Mouse (Mus musculus): ENCODE data around the gene Slc34a2. TPM values are rescaled to one million over a fixed set of nuclear protein-coding genes. Genes with fewer than 3 reads are reported as not detected.
A peak's percentile ranks its signal among the peaks of the same experiment; 100 is the strongest.

Slc34a2 gene
- polyA plus RNA-seq (2014; fragmentation: Nextera tagmentation; extraction: Ambion mirVana) = not detected in 2 replicates

GRCm38 (mm10) chr5:53037781-53038180 is at the start of gene Slc34a2:
TSS of gene Slc34a2 (plus strand) at chr5:53038081.
- Histone ChIP-seq H3K4me3 (ENCODE audit: low read depth, low read length) (no peak within 1 kb of the TSS), H3K9me3 (ENCODE audit: control insufficient read depth, low read length) (no peaks in the 10 kb centered on the region), H3K4me1 (replicated peaks; ENCODE audit: control insufficient read depth, insufficient read depth, low read length) (no peaks in the 10 kb centered on the region), H3K27ac (ENCODE audit: low read depth, low read length) (no peak within 1 kb of the TSS), H3K4me2 (ENCODE audit: low read depth, low read length, severe bottlenecking) (no peak within 1 kb of the TSS), H3K27me3 (ENCODE audit: control insufficient read depth, insufficient read depth, low read length) (no peaks in the 10 kb centered on the region), H3K36me3 (ENCODE audit: control insufficient read depth, insufficient read depth, low read length) (no peaks in the 10 kb centered on the region), H3K9ac (ENCODE audit: low read length) (no peak within 1 kb of the TSS)
- WGBS = 94% methylated on average over 3 of the region's 3 CpGs
- no peak for DNase-seq (ENCODE audit: low spot score)
- no peak for ATAC-seq (replicated peaks; ENCODE audit: low FRiP score)

GRCm38 (mm10) chr5:52990687-52991341 is 47.1 kb upstream of the Slc34a2 start:
- Histone ChIP-seq H3K9me3 (ENCODE audit: control insufficient read depth, low read length) (no peaks in the 10 kb centered on the region), H3K27me3 (ENCODE audit: control insufficient read depth, insufficient read depth, low read length) (no peaks in the 10 kb centered on the region), H3K4me3 (ENCODE audit: low read depth, low read length) (no peak overlapping the region), H3K4me2 (ENCODE audit: low read depth, low read length, severe bottlenecking) (no peak overlapping the region), H3K36me3 (ENCODE audit: control insufficient read depth, insufficient read depth, low read length) (no peaks in the 10 kb centered on the region), H3K9ac (ENCODE audit: low read length) (no peak overlapping the region), H3K4me1 (replicated peaks; ENCODE audit: control insufficient read depth, insufficient read depth, low read length) (no peaks in the 10 kb centered on the region), H3K27ac (ENCODE audit: low read depth, low read length) (no peak overlapping the region)
- DNase-seq (ENCODE audit: low spot score) (no peak), ATAC-seq (replicated peaks; ENCODE audit: low FRiP score) (no peak)
- WGBS = 84% methylated on average over 8 of the region's 8 CpGs

- Histone ChIP-seq H3K27me3 (ENCODE audit: control insufficient read depth, insufficient read depth, low read length) (no peaks in the 10 kb centered on the region), H3K4me3 (ENCODE audit: low read depth, low read length) (no peak overlapping the region), H3K9me3 (ENCODE audit: control insufficient read depth, low read length) (no peaks in the 10 kb centered on the region), H3K36me3 (ENCODE audit: control insufficient read depth, insufficient read depth, low read length) (no peaks in the 10 kb centered on the region), H3K4me2 (ENCODE audit: low read depth, low read length, severe bottlenecking) (no peak overlapping the region), H3K27ac (ENCODE audit: low read depth, low read length) (no peak overlapping the region), H3K4me1 (replicated peaks; ENCODE audit: control insufficient read depth, insufficient read depth, low read length) (peaks cover 5% of the 10 kb centered on the region; the same call in 1 of the 2 replicates), H3K9ac (ENCODE audit: low read length) (no peak overlapping the region)
- 92% methylated on average over 11 of the region's 11 CpGs for WGBS
- no peak for ATAC-seq (replicated peaks; ENCODE audit: low FRiP score)
- no peak for DNase-seq (ENCODE audit: low spot score)
Observed at GRCm38 (mm10) chr5:52992210-52992897, 45.5 kb upstream of the Slc34a2 start.

GRCm38 (mm10) chr5:52993490-52994282 is 44.2 kb upstream of the Slc34a2 start:
- 90% methylated on average over 12 of the region's 12 CpGs for WGBS
- no peak overlapping the region for H3K4me3 ChIP-seq (ENCODE audit: low read depth, low read length)
- H3K36me3 ChIP-seq (ENCODE audit: control insufficient read depth, insufficient read depth, low read length) = no peaks in the 10 kb centered on the region
- no peaks in the 10 kb centered on the region for H3K27me3 ChIP-seq (ENCODE audit: control insufficient read depth, insufficient read depth, low read length)
- no peak overlapping the region for H3K9ac ChIP-seq (ENCODE audit: low read length)
- H3K27ac ChIP-seq (ENCODE audit: low read depth, low read length) = no peak overlapping the region
- ATAC-seq (replicated peaks; ENCODE audit: low FRiP score) = no peak
- DNase-seq (ENCODE audit: low spot score) = no peak
- no peaks in the 10 kb centered on the region for H3K9me3 ChIP-seq (ENCODE audit: control insufficient read depth, low read length)
- H3K4me2 ChIP-seq (ENCODE audit: low read depth, low read length, severe bottlenecking) = no peak overlapping the region
- peaks cover 5% of the 10 kb centered on the region; the same call in 1 of the 2 replicates for H3K4me1 ChIP-seq (replicated peaks; ENCODE audit: control insufficient read depth, insufficient read depth, low read length)

- 93% methylated on average over 4 of the region's 4 CpGs for WGBS
- no peak for DNase-seq (ENCODE audit: low spot score)
- Histone ChIP-seq H3K4me3 (ENCODE audit: low read depth, low read length) (no peak overlapping the region), H3K4me2 (ENCODE audit: low read depth, low read length, severe bottlenecking) (no peak overlapping the region), H3K27me3 (ENCODE audit: control insufficient read depth, insufficient read depth, low read length) (no peaks in the 10 kb centered on the region), H3K9ac (ENCODE audit: low read length) (no peak overlapping the region), H3K4me1 (replicated peaks; ENCODE audit: control insufficient read depth, insufficient read depth, low read length) (peaks cover 5% of the 10 kb centered on the region; the same call in 1 of the 2 replicates), H3K9me3 (ENCODE audit: control insufficient read depth, low read length) (no peaks in the 10 kb centered on the region), H3K36me3 (ENCODE audit: control insufficient read depth, insufficient read depth, low read length) (no peaks in the 10 kb centered on the region), H3K27ac (ENCODE audit: low read depth, low read length) (no peak overlapping the region)
- no peak for ATAC-seq (replicated peaks; ENCODE audit: low FRiP score)
Observed at GRCm38 (mm10) chr5:52995461-52995860, 42.4 kb upstream of the Slc34a2 start.

- no peaks in the 10 kb centered on the region for H3K27me3 ChIP-seq (ENCODE audit: control insufficient read depth, insufficient read depth, low read length)
- ATAC-seq (replicated peaks; ENCODE audit: low FRiP score) (peak; percentile 55; the same call in 1 of the 2 replicates), DNase-seq (ENCODE audit: low spot score) (no peak)
- H3K4me1 ChIP-seq (replicated peaks; ENCODE audit: control insufficient read depth, insufficient read depth, low read length) = peaks cover 5% of the 10 kb centered on the region; the same call in 1 of the 2 replicates
- no peak overlapping the region for H3K4me2 ChIP-seq (ENCODE audit: low read depth, low read length, severe bottlenecking)
- WGBS = 28% methylated on average over 3 of the region's 3 CpGs
- no peak overlapping the region for H3K27ac ChIP-seq (ENCODE audit: low read depth, low read length)
- H3K4me3 ChIP-seq (ENCODE audit: low read depth, low read length) = no peak overlapping the region
- no peaks in the 10 kb centered on the region for H3K36me3 ChIP-seq (ENCODE audit: control insufficient read depth, insufficient read depth, low read length)
- H3K9me3 ChIP-seq (ENCODE audit: control insufficient read depth, low read length) = no peaks in the 10 kb centered on the region
- H3K9ac ChIP-seq (ENCODE audit: low read length) = no peak overlapping the region
Observed at GRCm38 (mm10) chr5:52996145-52996544, 41.7 kb upstream of the Slc34a2 start.

- 8% methylated on average over 8 of the region's 8 CpGs for WGBS
- Histone ChIP-seq H3K4me3 (ENCODE audit: low read depth, low read length) (no peak overlapping the region), H3K27me3 (ENCODE audit: control insufficient read depth, insufficient read depth, low read length) (no peaks in the 10 kb centered on the region), H3K36me3 (ENCODE audit: control insufficient read depth, insufficient read depth, low read length) (no peaks in the 10 kb centered on the region), H3K9me3 (ENCODE audit: control insufficient read depth, low read length) (no peaks in the 10 kb centered on the region), H3K4me2 (ENCODE audit: low read depth, low read length, severe bottlenecking) (no peak overlapping the region), H3K27ac (ENCODE audit: low read depth, low read length) (0 out of 2 replicates have a peak overlapping the region, but pooled peaks have one; percentile 1), H3K4me1 (replicated peaks; ENCODE audit: control insufficient read depth, insufficient read depth, low read length) (peaks cover 5% of the 10 kb centered on the region; the same call in 1 of the 2 replicates), H3K9ac (ENCODE audit: low read length) (no peak overlapping the region)
- DNase-seq (ENCODE audit: low spot score) (peak; percentile 55), ATAC-seq (replicated peaks; ENCODE audit: low FRiP score) (peak; percentile 77)
Observed at GRCm38 (mm10) chr5:52996601-52997000, 41.3 kb upstream of the Slc34a2 start.

- H3K4me3 ChIP-seq (ENCODE audit: low read depth, low read length) = no peak overlapping the region
- H3K27ac ChIP-seq (ENCODE audit: low read depth, low read length) = 0 out of 2 replicates have a peak overlapping the region, but pooled peaks have one; percentile 1
- H3K9ac ChIP-seq (ENCODE audit: low read length) = no peak overlapping the region
- no peaks in the 10 kb centered on the region for H3K9me3 ChIP-seq (ENCODE audit: control insufficient read depth, low read length)
- H3K4me2 ChIP-seq (ENCODE audit: low read depth, low read length, severe bottlenecking) = no peak overlapping the region
- ATAC-seq (replicated peaks; ENCODE audit: low FRiP score) (peak; percentile 68), DNase-seq (ENCODE audit: low spot score) (no peak)
- WGBS = 64% methylated on average over 9 of the region's 11 CpGs
- no peaks in the 10 kb centered on the region for H3K27me3 ChIP-seq (ENCODE audit: control insufficient read depth, insufficient read depth, low read length)
- H3K36me3 ChIP-seq (ENCODE audit: control insufficient read depth, insufficient read depth, low read length) = no peaks in the 10 kb centered on the region
- peaks cover 5% of the 10 kb centered on the region; the same call in 1 of the 2 replicates for H3K4me1 ChIP-seq (replicated peaks; ENCODE audit: control insufficient read depth, insufficient read depth, low read length)
Observed at GRCm38 (mm10) chr5:52997032-52997431, 40.8 kb upstream of the Slc34a2 start.
